Mouse (Mus musculus): Measurements from ENCODE around the gene Scn4a.
"Not testable (repeated sequence)": the region's sequence is repeated elsewhere in the genome, so short reads cannot be mapped to it uniquely, and the experiment has no call there.

Scn4a gene

GRCm38 (mm10) chr11:106353188-106353587 lies at the start of gene Scn4a:
Scn4a (minus strand) TSS chr11:106353288.
- DNase-seq (ENCODE audit: low read depth, low spot score) = no peak

GRCm38 (mm10) chr11:106398481-106398880 lies 45.4 kb upstream of the Scn4a start:
- no peak for DNase-seq (ENCODE audit: low read depth, low spot score)

GRCm38 (mm10) chr11:106397656-106398055 lies 44.6 kb upstream of the Scn4a start:
- no peak for DNase-seq (ENCODE audit: low read depth, low spot score)

- not testable (repeated sequence) for DNase-seq (ENCODE audit: low read depth, low spot score)
Measured at GRCm38 (mm10) chr11:106394055-106394454, 41.0 kb upstream of the Scn4a start.

GRCm38 (mm10) chr11:106393331-106393616 lies 40.2 kb upstream of the Scn4a start:
- no peak for DNase-seq (ENCODE audit: low read depth, low spot score)

- DNase-seq (ENCODE audit: low read depth, low spot score) = peak; percentile 31
Measured at GRCm38 (mm10) chr11:106392597-106393330, 39.7 kb upstream of the Scn4a start.

- DNase-seq (ENCODE audit: low read depth, low spot score) = peak; percentile 71
Measured at GRCm38 (mm10) chr11:106391546-106392188, 38.6 kb upstream of the Scn4a start.

GRCm38 (mm10) chr11:106390757-106391156 lies 37.7 kb upstream of the Scn4a start:
- DNase-seq (ENCODE audit: low read depth, low spot score) = no peak

GRCm38 (mm10) chr11:106389611-106390010 lies 36.5 kb upstream of the Scn4a start:
- DNase-seq (ENCODE audit: low read depth, low spot score) = no peak

GRCm38 (mm10) chr11:106387791-106388216 lies 34.7 kb upstream of the Scn4a start, which contains the start of gene Icam2:
Icam2 (minus strand) TSS chr11:106388075.
- DNase-seq (ENCODE audit: low read depth, low spot score) = no peak

- DNase-seq (ENCODE audit: low read depth, low spot score) = no peak
Measured at GRCm38 (mm10) chr11:106387020-106387419, 33.9 kb upstream of the Scn4a start.

GRCm38 (mm10) chr11:106386409-106386808 lies 33.3 kb upstream of the Scn4a start:
- no peak for DNase-seq (ENCODE audit: low read depth, low spot score)

GRCm38 (mm10) chr11:106383051-106383790 lies 30.1 kb upstream of the Scn4a start:
- DNase-seq (ENCODE audit: low read depth, low spot score) = no peak

- DNase-seq (ENCODE audit: low read depth, low spot score) = no peak
Measured at GRCm38 (mm10) chr11:106382424-106382823, 29.3 kb upstream of the Scn4a start.

GRCm38 (mm10) chr11:106381883-106382282 lies 28.8 kb upstream of the Scn4a start:
- DNase-seq (ENCODE audit: low read depth, low spot score) = no peak

GRCm38 (mm10) chr11:106381011-106381410 lies 27.9 kb upstream of the Scn4a start:
- DNase-seq (ENCODE audit: low read depth, low spot score) = no peak

GRCm38 (mm10) chr11:106374979-106375378 lies 21.9 kb upstream of the Scn4a start:
- no peak for DNase-seq (ENCODE audit: low read depth, low spot score)

- no peak for DNase-seq (ENCODE audit: low read depth, low spot score)
Measured at GRCm38 (mm10) chr11:106374559-106374958, 21.5 kb upstream of the Scn4a start.

- DNase-seq (ENCODE audit: low read depth, low spot score) = no peak
Measured at GRCm38 (mm10) chr11:106373998-106374397, 20.9 kb upstream of the Scn4a start.

GRCm38 (mm10) chr11:106366316-106366715 lies 13.2 kb upstream of the Scn4a start:
- peak; percentile 43 for DNase-seq (ENCODE audit: low read depth, low spot score)

- no peak for DNase-seq (ENCODE audit: low read depth, low spot score)
Measured at GRCm38 (mm10) chr11:106365366-106365765, 12.3 kb upstream of the Scn4a start, which contains the start of gene Prr29. Prr29 (plus strand) TSS chr11:106365472.

- DNase-seq (ENCODE audit: low read depth, low spot score) = no peak
Measured at GRCm38 (mm10) chr11:106364712-106365111, 11.6 kb upstream of the Scn4a start.

Data from c-Kit-negative CD71-positive TER-119-positive erythroid progenitor cells, embryonic 14.5 days (primary cell).